Mouse (Mus musculus) hindbrain, embryonic 16.5 days (tissue): ENCODE data around the gene Nemf. TPM values are rescaled to one million over a fixed set of nuclear protein-coding genes. Genes with fewer than 3 reads are reported as not detected.

Experiments
- ATAC-seq: fragments of 200-750 bp; cut with Nextera tagmentation; 2 replicates; pipeline ENCODE4 v1.8.0; 2017; ENCODE audit warnings: moderate TSS enrichment, moderate library complexity
- H3K27ac ChIP-seq: fragments of 300-500 bp; sonication (generic); 2 replicates; pipeline ENCODE4 v1.5.1; 2014; ENCODE audit warnings: low read depth, mild to moderate bottlenecking, control low read depth, low read length, moderate library complexity
- H3K27me3 ChIP-seq: fragments of 300-500 bp; sonication (generic); replicated peaks from 2 replicates; pipeline ENCODE4 v1.6.1; 2014; ENCODE audit warnings: low read length; ENCODE audit not compliant: control insufficient read depth, insufficient read depth
- H3K36me3 ChIP-seq: fragments of 300-500 bp; sonication (generic); 2 replicates; pipeline ENCODE4 v1.6.1; 2014; ENCODE audit warnings: mild to moderate bottlenecking, low read length, moderate library complexity, mixed read lengths; ENCODE audit not compliant: control insufficient read depth, insufficient read depth
- H3K4me1 ChIP-seq: fragments of 300-500 bp; sonication (generic); 2 replicates; pipeline ENCODE4 v1.6.1; 2014; ENCODE audit warnings: low read depth, low read length; ENCODE audit not compliant: control insufficient read depth, insufficient read depth
- H3K4me2 ChIP-seq: fragments of 300-500 bp; sonication (generic); 2 replicates; pipeline ENCODE4 v1.6.1; 2014; ENCODE audit warnings: mild to moderate bottlenecking, low read length, control low read depth, moderate library complexity
- H3K4me3 ChIP-seq: fragments of 300-500 bp; sonication (generic); 2 replicates; pipeline ENCODE4 v1.5.1; 2014; ENCODE audit warnings: mild to moderate bottlenecking, low read length, control low read depth, moderate library complexity
- H3K9ac ChIP-seq: fragments of 300-500 bp; sonication (generic); 2 replicates; pipeline ENCODE4 v1.6.1; 2014; ENCODE audit warnings: low read depth, mild to moderate bottlenecking, control low read depth, low read length, moderate library complexity
- H3K9me3 ChIP-seq: fragments of 300-500 bp; sonication (generic); 2 replicates; pipeline ENCODE4 v1.6.1; 2014; ENCODE audit warnings: mild to moderate bottlenecking, low read length, moderate library complexity; ENCODE audit not compliant: control insufficient read depth
- WGBS: fragments of 180-500 bp; shearing (Covaris S2); extraction: QIAGEN DNeasy Blood & Tissue Kit; methylation state at CpG from one replicate; pipeline ENCODE4 v1.1.7; 2014; 5-methylcytosine and 5-hydroxymethylcytosine counted together
- polyA plus RNA-seq: library from polyadenylated mRNA; unstranded; fragments of >200 nt; fragmentation: Nextera tagmentation; extraction: Ambion mirVana; gene quantifications from 2 replicates; pipeline ENCODE4 v1.2.1, GENCODE M21; 2015

The Nemf gene
- polyA plus RNA-seq, 1 experiment from 2014 or later: 85.0 TPM

- H3K4me3 ChIP-seq: no peak overlapping the region
- H3K9me3 ChIP-seq: no peaks in the 10 kb centered on the region
- no peak overlapping the region for H3K27ac ChIP-seq
- peaks cover 16% of the 10 kb centered on the region for H3K36me3 ChIP-seq
- no peak for ATAC-seq
- no peaks in the 10 kb centered on the region for H3K4me1 ChIP-seq
- H3K27me3 ChIP-seq: no peaks in the 10 kb centered on the region
- H3K9ac ChIP-seq: no peak overlapping the region
- 91% methylated on average over 2 of the region's 2 CpGs for WGBS
- H3K4me2 ChIP-seq: no peak overlapping the region
Observed at GRCm38 (mm10) chr12:69349928-69350327, 7.0 kb downstream of the Nemf start.

- Histone ChIP-seq H3K9ac (no peak overlapping the region), H3K4me3 (no peak overlapping the region), H3K4me2 (no peak overlapping the region), H3K4me1 (no peaks in the 10 kb centered on the region), H3K36me3 (peaks cover 14% of the 10 kb centered on the region; the same call in 1 of the 2 replicates), H3K27ac (no peak overlapping the region), H3K9me3 (no peaks in the 10 kb centered on the region), H3K27me3 (no peaks in the 10 kb centered on the region)
- no peak for ATAC-seq
- 90% methylated on average over 2 of the region's 2 CpGs for WGBS
Observed at GRCm38 (mm10) chr12:69333547-69333946, 23.4 kb downstream of the Nemf start.

- Histone ChIP-seq H3K27ac (no peak overlapping the region), H3K4me1 (no peaks in the 10 kb centered on the region), H3K4me3 (no peak overlapping the region), H3K27me3 (no peaks in the 10 kb centered on the region), H3K36me3 (peaks cover 15% of the 10 kb centered on the region), H3K9me3 (no peaks in the 10 kb centered on the region), H3K9ac (no peak overlapping the region), H3K4me2 (no peak overlapping the region)
- no peak for ATAC-seq
- WGBS: 81% methylated on average over 1 of the region's 1 CpGs
Observed at GRCm38 (mm10) chr12:69332147-69332546, 24.8 kb downstream of the Nemf start.

GRCm38 (mm10) chr12:69331187-69331586, 25.8 kb downstream of the Nemf start:
- H3K27ac ChIP-seq: no peak overlapping the region
- H3K36me3 ChIP-seq: peaks cover 18% of the 10 kb centered on the region
- no peak overlapping the region for H3K9ac ChIP-seq
- no peaks in the 10 kb centered on the region for H3K27me3 ChIP-seq
- 94% methylated on average over 3 of the region's 3 CpGs for WGBS
- no peak for ATAC-seq
- no peak overlapping the region for H3K4me3 ChIP-seq
- no peak overlapping the region for H3K4me2 ChIP-seq
- no peaks in the 10 kb centered on the region for H3K4me1 ChIP-seq
- H3K9me3 ChIP-seq: no peaks in the 10 kb centered on the region

GRCm38 (mm10) chr12:69318431-69318830, 38.5 kb downstream of the Nemf start:
- H3K36me3 ChIP-seq: peaks cover 29% of the 10 kb centered on the region
- H3K4me1 ChIP-seq: no peaks in the 10 kb centered on the region
- no peaks in the 10 kb centered on the region for H3K9me3 ChIP-seq
- no peak overlapping the region for H3K4me2 ChIP-seq
- no peak for ATAC-seq
- no peak overlapping the region for H3K9ac ChIP-seq
- H3K4me3 ChIP-seq: no peak overlapping the region
- no peaks in the 10 kb centered on the region for H3K27me3 ChIP-seq
- no peak overlapping the region for H3K27ac ChIP-seq

GRCm38 (mm10) chr12:69309659-69310058, 47.3 kb downstream of the Nemf start:
- Histone ChIP-seq H3K27ac (no peak overlapping the region), H3K9ac (no peak overlapping the region), H3K27me3 (no peaks in the 10 kb centered on the region), H3K4me3 (no peak overlapping the region), H3K4me1 (no peaks in the 10 kb centered on the region), H3K36me3 (peaks cover 64% of the 10 kb centered on the region), H3K4me2 (no peak overlapping the region), H3K9me3 (no peaks in the 10 kb centered on the region)
- 97% methylated on average over 4 of the region's 4 CpGs for WGBS
- no peak for ATAC-seq

GRCm38 (mm10) chr12:69306333-69306732, 50.6 kb downstream of the Nemf start:
- Histone ChIP-seq H3K36me3 (peaks cover 74% of the 10 kb centered on the region), H3K4me2 (no peak overlapping the region), H3K9me3 (no peaks in the 10 kb centered on the region), H3K27ac (no peak overlapping the region), H3K4me3 (no peak overlapping the region), H3K27me3 (no peaks in the 10 kb centered on the region), H3K9ac (no peak overlapping the region), H3K4me1 (no peaks in the 10 kb centered on the region)
- 96% methylated on average over 7 of the region's 7 CpGs for WGBS
- ATAC-seq: no peak

- no peak overlapping the region for H3K9ac ChIP-seq
- H3K4me1 ChIP-seq: peaks cover 3% of the 10 kb centered on the region
- ATAC-seq: no peak
- H3K27me3 ChIP-seq: no peaks in the 10 kb centered on the region
- H3K4me3 ChIP-seq: no peak overlapping the region
- H3K4me2 ChIP-seq: no peak overlapping the region
- H3K36me3 ChIP-seq: peaks cover 51% of the 10 kb centered on the region
- no peak overlapping the region for H3K27ac ChIP-seq
- no peaks in the 10 kb centered on the region for H3K9me3 ChIP-seq
- 97% methylated on average over 2 of the region's 2 CpGs for WGBS
Observed at GRCm38 (mm10) chr12:69304051-69304450, 52.9 kb downstream of the Nemf start.

- 95% methylated on average over 12 of the region's 12 CpGs for WGBS
- Histone ChIP-seq H3K4me1 (peaks cover 16% of the 10 kb centered on the region), H3K27me3 (no peaks in the 10 kb centered on the region), H3K4me3 (no peak overlapping the region), H3K9me3 (no peaks in the 10 kb centered on the region), H3K36me3 (peaks cover 39% of the 10 kb centered on the region), H3K9ac (no peak overlapping the region), H3K4me2 (no peak overlapping the region), H3K27ac (no peak overlapping the region)
- ATAC-seq: no peak
Observed at GRCm38 (mm10) chr12:69302171-69302570, 54.8 kb downstream of the Nemf start.

- no peak overlapping the region for H3K27ac ChIP-seq
- ATAC-seq: no peak
- H3K4me2 ChIP-seq: no peak overlapping the region
- WGBS: 90% methylated on average over 2 of the region's 2 CpGs
- H3K4me1 ChIP-seq: peaks cover 23% of the 10 kb centered on the region
- peaks cover 22% of the 10 kb centered on the region for H3K36me3 ChIP-seq
- H3K9me3 ChIP-seq: no peaks in the 10 kb centered on the region
- H3K4me3 ChIP-seq: no peak overlapping the region
- H3K27me3 ChIP-seq: no peaks in the 10 kb centered on the region
- H3K9ac ChIP-seq: no peak overlapping the region
Observed at GRCm38 (mm10) chr12:69300391-69300790, 56.6 kb downstream of the Nemf start.
